Mouse (Mus musculus): Measurements from ENCODE around the gene Fcna.

GRCm38 (mm10) chr2:25580621-25581101, 47.2 kb downstream of the Fcna start:
- TF ChIP-seq POLR2A (IDR thresholded peaks at IDR 0.05; ENCODE audit: insufficient read depth, low read depth, low read length) (no peak), CTCF (IDR thresholded peaks at IDR 0.05) (no peak)

Data from heart, adult 2 months (tissue).